Mouse (Mus musculus) embryo, embryonic 9.5 days (tissue): ENCODE results near the gene Plrg1.

Experiments used
- DNase-seq: peaks from one replicate; pipeline ENCODE4 v3.0.0-alpha.2; 2017; ENCODE audit errors: extremely low spot score

Plrg1 gene

GRCm38 (mm10) chr3:83052102-83052501, 3.2 kb upstream of the Plrg1 start:
- no peak for DNase-seq

GRCm38 (mm10) chr3:83053126-83053525, 2.2 kb upstream of the Plrg1 start:
- no peak for DNase-seq

DNA sequence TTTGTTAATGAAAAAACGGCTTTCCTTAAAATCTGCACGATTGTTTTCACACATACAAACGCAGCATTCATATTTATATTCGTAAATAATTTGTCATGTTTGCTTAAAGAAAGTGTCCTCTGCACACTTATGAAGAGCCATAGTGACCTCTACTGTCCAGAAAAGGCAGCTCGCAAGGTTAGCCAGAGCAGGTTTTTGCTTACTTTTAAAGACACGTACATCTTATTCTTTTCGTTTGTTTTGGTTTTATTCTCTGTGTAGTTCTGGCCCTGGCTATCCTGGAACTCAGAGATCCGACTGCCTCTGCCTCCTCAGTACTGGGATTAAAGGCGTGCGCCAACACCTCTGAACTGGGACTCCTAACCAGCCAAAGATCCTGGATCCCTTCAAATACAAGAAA, 1.6 kb upstream of the Plrg1 start:
- peak; percentile 34 for DNase-seq

- DNase-seq = peak; percentile 25
Observed at GRCm38 (mm10) chr3:83054759-83055158, 563 bp upstream of the Plrg1 start.

DNA sequence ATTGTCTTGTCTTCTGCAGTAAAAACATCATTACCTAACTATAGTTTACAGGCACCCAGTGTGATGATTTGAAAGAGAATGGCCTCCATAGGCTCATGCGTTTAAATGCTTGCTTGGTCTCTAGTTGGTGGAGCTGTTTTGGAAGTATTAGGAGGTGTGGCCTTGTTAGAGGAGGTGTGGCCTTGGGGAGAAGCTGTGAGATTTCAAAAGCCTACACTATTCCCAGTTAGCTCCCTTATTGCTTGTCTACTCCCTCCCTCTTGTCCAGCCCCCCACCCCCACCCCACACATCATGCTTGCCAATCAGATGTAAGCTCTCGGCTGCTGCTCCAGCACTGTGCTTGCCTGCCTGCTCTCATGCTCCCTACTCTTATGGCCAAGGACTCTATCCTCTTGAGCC, 1.7 kb downstream of the Plrg1 start:
- no peak for DNase-seq

DNA sequence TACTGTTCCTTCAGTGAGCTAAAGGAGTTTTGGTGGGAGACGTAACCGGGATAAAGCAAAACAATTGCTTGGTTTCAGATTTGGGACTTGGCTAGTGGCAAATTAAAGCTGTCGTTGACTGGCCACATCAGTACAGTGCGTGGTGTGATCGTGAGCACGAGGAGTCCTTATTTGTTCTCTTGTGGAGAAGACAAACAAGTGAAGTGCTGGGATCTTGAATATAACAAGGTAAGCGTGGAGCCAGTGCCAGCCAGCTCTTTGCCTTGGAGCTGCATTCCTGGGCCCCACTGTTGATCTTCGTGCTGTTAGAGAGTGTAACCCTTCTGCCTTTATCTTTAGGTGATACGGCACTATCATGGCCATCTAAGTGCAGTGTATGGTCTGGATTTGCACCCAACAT, 12.6 kb downstream of the Plrg1 start:
- DNase-seq = no peak

- DNase-seq = no peak
Observed at GRCm38 (mm10) chr3:83068869-83069268, 13.5 kb downstream of the Plrg1 start.

DNA sequence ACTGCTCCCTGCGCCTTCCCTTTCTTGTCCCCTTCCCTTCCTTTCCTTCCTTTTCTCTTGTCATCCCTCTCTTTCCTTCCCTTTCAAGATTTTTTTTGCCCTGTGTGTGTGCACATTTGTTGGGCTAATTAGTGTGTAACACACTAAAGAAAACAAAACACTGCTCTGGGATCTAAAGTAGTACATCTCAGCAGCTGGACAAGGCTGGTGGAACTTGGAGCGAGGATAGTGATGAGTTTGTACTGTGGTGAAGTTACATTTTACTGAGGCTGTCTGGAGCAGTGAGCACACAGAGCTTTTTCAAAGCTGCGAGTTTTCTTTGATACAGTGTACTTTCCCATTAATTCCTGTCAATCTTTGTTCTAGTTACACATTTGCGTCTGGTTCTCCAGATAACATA, 14.9 kb downstream of the Plrg1 start:
- DNase-seq = no peak

DNA sequence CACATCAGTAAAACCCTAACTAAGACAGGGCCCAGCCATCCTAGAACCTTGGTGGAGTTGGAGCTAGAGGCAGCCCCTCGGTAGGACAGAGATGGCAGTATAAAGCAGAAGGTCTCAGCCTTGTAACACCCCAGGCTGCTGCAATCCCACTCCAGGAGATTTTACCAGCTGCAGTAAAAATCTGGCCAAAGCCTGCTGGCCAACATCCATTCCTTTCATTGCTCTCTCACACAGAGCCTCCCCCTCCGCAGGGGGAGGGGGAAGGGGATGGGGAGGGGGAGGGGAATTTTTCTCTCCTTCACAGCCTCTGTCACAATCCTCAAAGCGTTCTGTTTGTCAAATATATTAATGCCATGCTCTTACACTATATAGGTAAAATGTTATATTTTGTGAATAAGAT, 21.2 kb downstream of the Plrg1 start:
- DNase-seq = peak; percentile 13

DNA sequence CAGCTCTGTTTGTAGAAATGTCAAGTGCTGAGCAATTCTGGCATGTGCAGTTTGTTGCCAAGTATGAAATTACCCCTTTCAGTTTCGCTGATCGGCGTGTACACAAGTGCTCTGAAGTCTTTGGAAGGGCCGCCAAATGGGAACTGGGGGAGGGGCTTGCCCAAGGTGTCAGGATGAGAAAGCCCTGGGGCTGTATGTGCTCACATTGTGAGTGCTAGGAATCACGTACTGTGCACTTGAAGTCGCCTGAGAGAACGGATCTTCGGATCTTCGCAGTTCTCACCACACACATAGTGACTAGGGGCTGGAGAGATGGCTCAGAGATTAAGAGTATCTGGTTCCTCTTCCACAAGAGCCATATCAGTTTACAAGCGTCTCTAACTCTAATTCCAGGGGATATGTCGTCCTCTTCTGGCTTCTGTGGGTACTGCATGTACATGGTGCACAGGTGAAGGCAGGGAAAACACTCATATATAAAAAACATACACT, 25.3 kb downstream of the Plrg1 start:
- peak; percentile 75 for DNase-seq

- no peak for DNase-seq
Observed at GRCm38 (mm10) chr3:83097586-83097985, 42.3 kb downstream of the Plrg1 start.

DNA sequence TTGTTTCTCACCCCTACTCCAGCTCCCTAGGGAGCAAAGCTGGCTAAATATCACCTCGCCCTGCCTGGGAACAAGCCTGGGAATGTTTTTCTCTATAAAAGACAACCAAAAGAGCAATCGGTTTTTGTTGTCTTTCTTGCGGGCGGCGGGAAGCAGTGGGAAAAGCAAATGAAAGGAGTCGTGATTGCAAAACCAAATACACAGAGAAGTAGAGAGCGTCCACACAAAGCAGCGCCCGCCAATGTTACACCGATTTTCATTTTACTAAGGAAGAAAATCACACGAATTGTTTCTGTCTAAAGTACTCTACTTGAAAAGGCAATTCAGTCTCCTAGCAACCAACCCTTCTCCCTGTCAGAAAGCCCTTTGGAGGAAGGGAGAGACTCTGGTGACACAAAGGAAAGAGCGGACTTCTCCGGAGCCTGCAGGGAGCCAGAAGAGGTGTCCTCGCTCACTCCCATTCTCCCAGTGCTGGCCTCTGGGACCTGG, 43.3 kb downstream of the Plrg1 start:
- peak; percentile 56 for DNase-seq

- no peak for DNase-seq
Observed at GRCm38 (mm10) chr3:83099139-83099538, 43.8 kb downstream of the Plrg1 start.

GRCm38 (mm10) chr3:83099651-83100050, 44.3 kb downstream of the Plrg1 start:
- DNase-seq = no peak

DNA sequence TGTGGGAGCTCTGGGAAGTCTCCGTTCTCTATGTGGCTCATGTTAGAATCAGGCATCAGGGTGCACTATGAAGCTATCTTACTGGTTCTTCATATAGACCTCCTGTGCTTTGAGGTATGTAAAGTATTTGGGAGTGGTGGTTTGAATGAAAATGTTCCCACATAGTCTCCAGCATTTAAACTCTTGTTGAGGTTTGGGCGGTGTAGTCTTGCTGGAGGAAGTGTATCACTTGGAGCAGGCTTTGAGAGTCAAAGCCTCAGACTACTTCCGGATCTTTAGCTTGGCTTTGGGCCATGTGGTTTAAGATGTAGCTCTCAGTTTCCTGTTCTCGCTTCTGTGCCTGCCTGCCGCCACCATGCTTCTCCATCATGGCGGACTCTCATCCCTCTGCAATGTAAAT, 47.0 kb downstream of the Plrg1 start:
- no peak for DNase-seq

GRCm38 (mm10) chr3:83110163-83110562, 54.8 kb downstream of the Plrg1 start:
- peak; percentile 40 for DNase-seq

- no peak for DNase-seq
Observed at GRCm38 (mm10) chr3:83111485-83112261, 56.4 kb downstream of the Plrg1 start.

DNA sequence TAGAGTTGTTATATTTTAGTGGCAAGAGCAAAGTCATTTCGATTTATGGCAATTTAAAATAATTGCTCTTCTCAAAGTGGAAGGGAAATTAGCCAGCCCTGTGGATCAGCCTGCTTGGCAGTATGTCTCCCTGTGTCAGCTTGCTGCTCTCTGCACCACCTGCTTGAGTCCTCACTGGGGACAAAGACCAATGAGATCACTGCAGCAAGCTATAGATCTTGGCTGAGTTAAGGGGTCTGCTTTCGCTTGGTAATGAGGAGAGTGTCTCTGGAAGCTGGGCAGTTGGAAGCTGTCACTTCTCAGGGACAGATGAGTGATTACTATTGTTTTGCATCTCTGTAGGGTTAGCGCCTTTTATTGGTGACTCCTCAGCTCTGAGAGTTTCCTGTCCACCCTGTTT, 57.5 kb downstream of the Plrg1 start:
- no peak for DNase-seq

DNA sequence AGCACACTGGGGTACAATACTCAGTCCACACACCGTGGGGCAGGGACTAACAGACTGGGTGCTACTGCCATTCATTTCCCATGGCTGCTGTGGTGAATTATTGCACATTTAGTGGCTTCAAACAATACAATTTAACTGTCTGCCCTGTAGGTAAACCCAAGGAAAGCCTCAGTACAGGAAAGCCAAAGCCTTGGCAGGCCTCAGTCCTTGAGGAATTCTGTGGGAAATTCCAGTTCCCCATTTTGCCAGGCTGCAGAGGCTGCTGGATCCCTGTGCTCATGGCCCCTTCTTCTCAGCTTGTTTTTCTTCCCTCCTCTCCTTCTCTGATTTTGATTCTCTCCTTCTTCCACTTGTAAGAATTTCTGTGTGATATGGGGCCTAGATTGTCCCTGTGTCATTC, 59.6 kb downstream of the Plrg1 start:
- no peak for DNase-seq

DNA sequence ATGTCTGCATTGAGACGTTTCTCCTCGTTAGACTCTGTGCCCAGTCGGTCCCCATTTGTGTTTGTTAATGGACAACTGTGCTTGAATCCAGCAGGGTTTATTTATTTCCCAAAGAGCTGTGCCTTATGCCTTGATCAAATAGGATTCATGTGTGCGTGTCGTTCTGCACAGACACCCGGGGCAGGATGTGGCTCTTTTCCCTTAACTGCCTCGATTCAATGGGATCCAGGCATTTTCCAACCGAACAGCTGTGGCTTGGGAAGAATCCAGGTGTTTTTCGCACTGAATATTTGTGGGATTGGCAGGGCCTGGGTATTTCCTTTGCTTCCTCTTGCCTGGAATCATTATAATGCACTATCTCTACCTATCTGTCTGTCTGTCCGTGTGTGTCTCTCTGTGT, 62.3 kb downstream of the Plrg1 start:
- no peak for DNase-seq
